30 mouse cellular contexts compared by ENCODE assay signal in genomic region chr9:26804321-26804720, GRCm38 (mm10). TPM values are rescaled to one million over a fixed set of nuclear protein-coding genes. Genes with fewer than 3 reads are reported as not detected.
"Had no signal": no experiment of that assay in that cellular context is flagged by ENCODE, and none has a peak within 500 bp of the region (broad histone marks: within the 10 kb centered on the region; RNA-seq: fewer than 3 reads in every experiment).

No protein-coding gene starts in this region.

- H3K27ac ChIP-seq: hindbrain, postnatal 0 days; layer of hippocampus, adult 2 months; left cerebral cortex, adult 2 months; liver, embryonic 13.5 days; macrophage; midbrain, embryonic 12.5 days; midbrain, embryonic 15.5 days; neural tube, embryonic 12.5 days; neural tube, embryonic 15.5 days had no signal

- H3K36me3 ChIP-seq: liver, embryonic 13.5 days; midbrain, embryonic 12.5 days; midbrain, embryonic 15.5 days; neural tube, embryonic 12.5 days; neural tube, embryonic 15.5 days had no signal

- H3K4me2 ChIP-seq: liver, embryonic 13.5 days; lung, embryonic 14.5 days; midbrain, embryonic 12.5 days; midbrain, embryonic 15.5 days; neural tube, embryonic 12.5 days; neural tube, embryonic 15.5 days had no signal

- H3K27me3 ChIP-seq: liver, embryonic 13.5 days; midbrain, embryonic 12.5 days; midbrain, embryonic 15.5 days; neural tube, embryonic 12.5 days; neural tube, embryonic 15.5 days had no signal

- H3K4me3 ChIP-seq: layer of hippocampus, adult 2 months; left cerebral cortex, adult 2 months; liver, embryonic 13.5 days; midbrain, embryonic 12.5 days; midbrain, embryonic 15.5 days; neural tube, embryonic 12.5 days; neural tube, embryonic 15.5 days had no signal

- H3K9ac ChIP-seq: liver, embryonic 13.5 days; lung, embryonic 14.5 days; midbrain, embryonic 12.5 days; midbrain, embryonic 15.5 days; neural tube, embryonic 12.5 days; neural tube, embryonic 15.5 days had no signal

- H3K9me3 ChIP-seq: liver, embryonic 13.5 days; midbrain, embryonic 12.5 days; midbrain, embryonic 15.5 days; neural tube, embryonic 12.5 days; neural tube, embryonic 15.5 days had no signal

- H3K4me1 ChIP-seq: neural tube, embryonic 12.5 days had no signal

- ATAC-seq: hindbrain, postnatal 0 days; inflammation-experienced regulatory T-cells, adult 6 months; intestine, embryonic 16.5 days; lung, postnatal 0 days; midbrain, embryonic 15.5 days had no signal

- DNase-seq: kidney, postnatal 25 days; layer of hippocampus, adult 9-11 months; liver, embryonic 13.5 days; lung, embryonic 14.5 days; thymus, adult 18-20 months; thymus, postnatal 14 days; thymus, postnatal 4 days had no signal

RNA-seq across cellular contexts. Expression of gene Glb1l2, which starts 1.9 kb away (rescaled TPM):
- total RNA-seq: megakaryocyte, adult 5-6 weeks had no signal
- polyA plus RNA-seq: inflammation-experienced regulatory T-cells, adult 6 months; liver, adult 2 months; macrophage had no signal

RNA-seq across cellular contexts. Expression of gene Glb1l3, which starts 56.4 kb away (rescaled TPM):
- total RNA-seq: hindbrain, postnatal 0 days; layer of hippocampus, adult 2 months; layer of hippocampus, postnatal 25 days; left cerebral cortex, adult 2 months; left cerebral cortex, postnatal 10 days; left cerebral cortex, postnatal 36 days; liver, adult 2 months; megakaryocyte, adult 5-6 weeks had no signal
- polyA plus RNA-seq: inflammation-experienced regulatory T-cells, adult 6 months; intestine, embryonic 16.5 days; large intestine, adult 2 months; limb, embryonic 11.5 days; limb, embryonic 14.5 days; liver, adult 2 months; liver, embryonic 13.5 days; liver, embryonic 16.5 days; macrophage; midbrain, embryonic 12.5 days; midbrain, embryonic 15.5 days; neural tube, embryonic 12.5 days; neural tube, embryonic 15.5 days; small intestine, adult 2 months; spleen, adult 2 months; stomach, embryonic 16.5 days had no signal
